Mouse (Mus musculus): ENCODE data around the gene Tspan11.

GRCm38 (mm10) chr6:127876436-127876835 lies 11.0 kb upstream of the Tspan11 start:
- no peak for TF ChIP-seq MAFK (IDR thresholded peaks at IDR 0.05; ENCODE audit: insufficient read depth, low read depth, low read length)
- TF ChIP-seq CHD2 (IDR thresholded peaks at IDR 0.05; ENCODE audit: low read depth, low read length): no peak

Measured in ES-E14 (cell line).